Mouse (Mus musculus): ENCODE data around the gene Nrap.
A peak's percentile ranks its signal among the peaks of the same experiment; 100 is the strongest.
"Not testable (repeated sequence)": the region's sequence is repeated elsewhere in the genome, so short reads cannot be mapped to it uniquely, and the experiment has no call there.

Nrap gene

DNA sequence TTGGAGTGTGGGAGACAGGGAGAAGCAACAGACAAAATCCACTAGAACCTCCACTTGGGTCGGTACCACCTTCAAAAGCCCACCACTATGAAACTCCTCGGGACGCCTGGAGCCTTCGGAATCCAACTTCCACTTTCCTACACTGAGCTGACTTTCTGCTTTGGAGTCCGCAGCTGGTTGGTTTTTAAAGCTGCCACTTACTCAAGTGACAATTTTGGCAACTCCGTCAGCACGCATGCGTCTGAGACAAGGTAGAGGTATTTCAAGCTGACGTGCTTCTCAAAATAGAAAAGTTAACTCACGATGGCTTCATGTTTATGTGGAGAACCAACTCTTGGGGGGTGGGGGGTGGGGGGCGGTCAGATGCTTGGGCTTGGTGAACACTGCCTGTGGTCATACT lies at the start of gene Nrap:
Gene Nrap, minus strand, starts transcription at position 159 of the 400 bp plus-strand sequence.
- no peak for DNase-seq (ENCODE audit: low spot score in 2 of 2)

DNA sequence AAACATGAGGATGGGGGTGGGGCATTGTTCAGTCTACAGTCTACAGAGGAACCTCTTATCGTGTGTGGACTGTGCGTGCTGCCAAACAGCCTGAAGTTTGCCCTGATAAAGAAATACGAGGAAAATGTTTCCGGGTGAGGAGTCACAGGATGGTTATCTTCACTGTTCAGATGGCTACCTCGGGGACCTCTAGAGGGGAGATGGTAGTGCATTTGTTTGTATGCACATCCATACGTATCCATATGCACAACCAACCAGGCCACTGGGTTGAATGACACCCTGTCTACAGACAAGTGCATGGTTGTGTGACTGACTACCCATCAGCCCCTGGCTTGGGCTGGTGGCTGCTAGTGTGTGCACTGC lies 49.2 kb upstream of the Nrap start:
- DNase-seq (ENCODE audit: low spot score in 2 of 2), result no peak

DNA sequence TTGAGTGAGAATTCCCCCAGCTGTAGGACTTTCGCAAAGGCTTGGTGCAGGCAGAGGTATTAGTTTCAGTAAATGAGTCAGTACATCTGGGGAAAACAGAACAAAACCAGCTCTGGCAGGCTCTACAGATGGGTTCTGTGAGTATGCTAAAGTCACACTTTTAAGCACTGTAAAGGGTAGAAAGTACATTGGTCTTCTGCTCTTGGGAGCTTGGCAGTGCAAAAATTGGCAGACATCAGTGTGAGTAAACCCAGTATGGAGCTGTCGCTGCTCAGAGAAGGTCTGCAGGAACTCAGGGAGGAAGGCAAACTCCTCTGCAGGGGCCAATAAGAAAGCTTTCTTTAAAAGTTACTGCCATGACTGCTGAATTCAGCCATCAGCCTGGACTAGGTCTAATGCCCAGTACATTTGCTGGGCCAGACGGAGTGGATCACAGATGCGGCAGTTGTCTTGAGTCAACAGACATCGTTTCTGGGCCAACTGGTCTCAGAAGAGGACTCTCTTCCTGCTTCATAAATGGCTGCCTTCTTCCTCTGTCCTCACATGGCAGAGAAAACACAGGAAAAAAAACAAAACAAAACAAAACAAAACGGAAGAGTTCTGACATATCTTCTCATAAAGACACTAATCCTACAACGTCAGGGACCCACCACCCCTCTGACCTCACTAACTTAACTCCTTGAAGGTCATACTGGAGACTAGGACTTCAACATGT lies 48.7 kb upstream of the Nrap start:
- no peak for DNase-seq (ENCODE audit: low spot score in 2 of 2)

GRCm38 (mm10) chr19:56436380-56436779 lies 46.5 kb upstream of the Nrap start:
- no peak for DNase-seq (ENCODE audit: low spot score in 2 of 2)

DNA sequence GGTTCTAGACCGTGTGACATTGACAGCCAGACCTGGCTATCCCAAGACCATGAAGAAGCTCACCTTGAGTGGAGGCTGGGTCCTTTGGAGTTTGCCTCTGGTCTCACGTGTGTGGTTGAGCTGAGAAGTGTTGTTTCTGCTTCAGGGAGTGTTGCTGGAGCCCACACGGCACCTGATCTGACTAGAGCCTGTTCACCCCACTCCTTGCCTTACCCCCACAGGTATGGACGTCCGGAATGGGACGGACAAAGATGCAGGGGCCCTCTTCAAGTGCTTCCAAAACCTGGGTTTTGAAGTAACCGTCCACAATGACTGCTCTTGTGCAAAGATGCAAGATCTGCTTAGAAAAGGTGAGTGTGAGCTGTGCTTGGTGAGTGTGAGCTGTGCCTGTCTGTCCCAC lies 43.7 kb upstream of the Nrap start:
- no peak for DNase-seq (ENCODE audit: low spot score in 2 of 2)

- no peak for DNase-seq (ENCODE audit: low spot score in 2 of 2)
Measured at GRCm38 (mm10) chr19:56432706-56433105, 42.9 kb upstream of the Nrap start.

GRCm38 (mm10) chr19:56430369-56430768 lies 40.5 kb upstream of the Nrap start:
- no peak for DNase-seq (ENCODE audit: low spot score in 2 of 2)

GRCm38 (mm10) chr19:56425492-56425891 lies 35.7 kb upstream of the Nrap start:
- DNase-seq (ENCODE audit: low spot score in 2 of 2), result no peak

DNA sequence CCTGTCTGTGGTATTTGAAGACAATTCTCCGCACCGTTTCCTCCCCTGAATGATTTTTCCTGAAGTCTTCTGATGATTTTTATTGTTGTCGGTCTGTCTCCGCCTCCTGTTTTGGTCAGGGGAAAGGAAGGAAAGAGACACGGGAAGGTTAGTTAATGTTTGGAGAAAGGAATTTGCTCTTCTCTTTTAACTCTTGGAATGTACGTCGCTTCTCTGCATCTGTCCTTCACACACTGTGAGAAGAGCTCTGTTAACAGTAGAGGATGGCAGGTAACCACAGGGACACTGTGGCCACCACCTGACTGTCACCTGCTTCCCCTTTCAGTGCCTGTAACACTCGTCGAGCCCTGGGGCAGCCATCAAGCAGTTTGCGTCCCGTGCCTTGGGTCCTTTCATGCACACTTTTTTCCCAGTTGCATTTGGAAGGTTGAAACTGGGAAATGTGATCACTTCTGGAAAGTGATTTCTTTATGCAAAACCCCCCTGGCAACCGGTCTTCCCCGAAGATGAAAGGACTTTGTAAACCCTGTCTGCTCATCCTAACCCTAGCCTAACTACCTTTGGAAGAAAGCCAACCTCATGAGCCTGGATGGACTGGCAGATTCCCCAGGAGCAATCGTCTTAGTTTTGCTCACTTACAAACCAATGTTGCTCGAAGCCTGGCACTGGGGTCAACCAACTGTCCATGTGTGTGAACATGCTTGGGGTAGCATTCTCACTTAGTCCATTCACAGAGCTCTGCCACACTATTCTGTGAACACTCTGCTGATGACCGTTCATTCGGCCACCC lies 35.0 kb upstream of the Nrap start:
- no peak for DNase-seq (ENCODE audit: low spot score in 2 of 2)

GRCm38 (mm10) chr19:56423370-56423769 lies 33.5 kb upstream of the Nrap start:
- no peak for DNase-seq (ENCODE audit: low spot score in 2 of 2)

DNA sequence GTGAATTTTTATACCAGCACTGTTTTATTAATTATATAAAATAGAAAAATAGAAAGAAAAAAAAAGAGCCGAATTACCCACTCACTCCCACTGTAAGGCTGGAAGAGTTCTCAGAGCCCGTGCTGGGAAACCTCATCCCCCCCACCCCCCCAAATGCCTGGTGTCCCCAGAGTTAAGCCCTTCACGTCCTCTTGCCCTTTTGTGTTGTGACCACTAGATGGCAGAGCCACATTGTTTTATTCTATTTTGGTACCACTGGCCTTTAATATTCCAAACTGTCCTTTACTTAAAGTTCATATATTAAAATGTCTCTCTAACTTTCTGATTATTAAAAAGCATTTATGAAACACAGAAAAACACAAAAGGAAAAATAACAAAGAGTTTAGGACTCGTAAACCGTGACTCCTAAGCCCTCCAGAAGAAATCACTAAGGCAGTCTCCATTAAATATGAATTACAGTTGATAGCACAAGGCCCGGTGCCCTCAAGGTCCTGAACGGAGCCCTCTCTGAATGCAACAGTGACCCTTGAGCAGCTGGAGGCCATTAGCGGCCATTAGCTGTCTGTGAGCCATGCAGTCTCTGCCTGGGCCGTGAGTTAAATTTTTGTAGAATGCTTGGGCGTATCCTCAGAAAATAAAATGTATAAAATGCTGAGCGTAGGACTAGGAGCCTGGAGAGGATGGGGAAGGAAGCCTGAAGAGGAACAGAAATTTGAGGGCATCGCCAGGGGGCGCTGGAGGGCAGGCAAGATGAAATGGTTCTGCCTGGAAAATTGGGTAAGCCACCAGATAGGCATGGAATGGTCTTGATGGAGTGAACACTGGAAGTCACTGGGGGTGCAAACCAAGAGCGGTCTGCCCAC lies 32.9 kb upstream of the Nrap start:
- peak; percentile 19 to 52 for DNase-seq (ENCODE audit: low spot score in 2 of 2)

GRCm38 (mm10) chr19:56420345-56420744 lies 30.5 kb upstream of the Nrap start:
- DNase-seq (ENCODE audit: low spot score in 2 of 2), result no peak

- no peak for DNase-seq (ENCODE audit: low spot score in 2 of 2)
Measured at GRCm38 (mm10) chr19:56419452-56419851, 29.6 kb upstream of the Nrap start.

- no peak for DNase-seq (ENCODE audit: low spot score in 2 of 2)
Measured at GRCm38 (mm10) chr19:56418404-56418803, 28.6 kb upstream of the Nrap start.

DNA sequence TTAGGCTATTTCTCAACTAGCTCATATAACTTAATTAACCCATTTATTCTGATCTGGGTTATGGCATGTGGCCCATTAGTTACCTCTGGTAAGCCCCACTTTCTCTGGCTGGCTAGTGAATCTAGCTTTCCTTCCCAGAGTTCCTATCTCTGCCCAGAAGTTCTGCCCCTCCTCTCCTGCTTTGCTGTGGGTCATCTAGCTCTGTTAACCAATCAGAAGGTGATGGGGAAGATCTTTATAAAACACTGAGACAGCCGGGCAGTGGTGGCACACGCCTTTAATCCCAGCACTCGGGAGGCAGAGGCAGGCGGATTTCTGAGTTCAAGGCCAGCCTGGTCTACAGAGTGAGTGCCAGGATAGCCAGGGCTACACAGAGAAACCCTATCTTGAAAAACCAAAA lies 20.0 kb upstream of the Nrap start:
- not testable (repeated sequence) for DNase-seq (ENCODE audit: low spot score in 2 of 2)

GRCm38 (mm10) chr19:56406581-56406980 lies 16.7 kb upstream of the Nrap start:
- DNase-seq (ENCODE audit: low spot score in 2 of 2), result no peak

- DNase-seq (ENCODE audit: low spot score in 2 of 2), result no peak
Measured at GRCm38 (mm10) chr19:56405824-56406223, 16.0 kb upstream of the Nrap start.

DNA sequence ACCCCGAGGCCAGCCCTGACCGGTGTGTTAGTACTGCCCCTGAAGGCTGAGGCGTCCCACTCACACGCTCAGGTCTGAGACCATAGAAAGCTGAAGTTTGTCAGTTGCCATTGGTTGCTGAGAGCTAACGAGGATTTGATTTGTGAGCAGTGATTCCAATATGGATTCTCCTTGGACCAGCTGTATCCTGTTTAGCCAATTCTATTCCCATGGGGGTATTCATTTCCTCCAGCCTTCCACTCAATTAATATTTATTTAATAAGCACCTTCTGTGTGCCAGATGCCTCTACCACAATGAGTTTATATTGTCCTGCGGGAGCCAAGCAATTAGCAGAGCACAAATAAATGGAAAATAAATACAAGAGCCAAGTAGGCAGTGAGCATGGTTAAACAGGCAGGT lies 12.0 kb upstream of the Nrap start:
- no peak for DNase-seq (ENCODE audit: low spot score in 2 of 2)

GRCm38 (mm10) chr19:56400200-56400599 lies 10.4 kb upstream of the Nrap start:
- DNase-seq (ENCODE audit: low spot score in 2 of 2), result peak; percentile 78 to 82

DNA sequence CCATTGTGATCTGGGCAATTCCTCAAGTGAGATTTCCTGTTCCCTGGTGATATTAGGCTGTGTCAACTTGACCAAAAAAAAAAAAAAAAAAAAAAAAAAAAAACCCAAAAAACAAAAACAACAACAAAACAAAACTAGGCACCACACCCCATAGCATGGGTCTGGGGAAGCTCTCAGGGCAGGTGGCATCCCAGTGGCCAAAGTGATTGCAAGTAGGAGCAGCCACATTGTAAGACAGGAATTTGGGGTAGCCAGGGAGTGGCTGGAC lies 8.6 kb upstream of the Nrap start:
- no peak for DNase-seq (ENCODE audit: low spot score in 2 of 2)

DNA sequence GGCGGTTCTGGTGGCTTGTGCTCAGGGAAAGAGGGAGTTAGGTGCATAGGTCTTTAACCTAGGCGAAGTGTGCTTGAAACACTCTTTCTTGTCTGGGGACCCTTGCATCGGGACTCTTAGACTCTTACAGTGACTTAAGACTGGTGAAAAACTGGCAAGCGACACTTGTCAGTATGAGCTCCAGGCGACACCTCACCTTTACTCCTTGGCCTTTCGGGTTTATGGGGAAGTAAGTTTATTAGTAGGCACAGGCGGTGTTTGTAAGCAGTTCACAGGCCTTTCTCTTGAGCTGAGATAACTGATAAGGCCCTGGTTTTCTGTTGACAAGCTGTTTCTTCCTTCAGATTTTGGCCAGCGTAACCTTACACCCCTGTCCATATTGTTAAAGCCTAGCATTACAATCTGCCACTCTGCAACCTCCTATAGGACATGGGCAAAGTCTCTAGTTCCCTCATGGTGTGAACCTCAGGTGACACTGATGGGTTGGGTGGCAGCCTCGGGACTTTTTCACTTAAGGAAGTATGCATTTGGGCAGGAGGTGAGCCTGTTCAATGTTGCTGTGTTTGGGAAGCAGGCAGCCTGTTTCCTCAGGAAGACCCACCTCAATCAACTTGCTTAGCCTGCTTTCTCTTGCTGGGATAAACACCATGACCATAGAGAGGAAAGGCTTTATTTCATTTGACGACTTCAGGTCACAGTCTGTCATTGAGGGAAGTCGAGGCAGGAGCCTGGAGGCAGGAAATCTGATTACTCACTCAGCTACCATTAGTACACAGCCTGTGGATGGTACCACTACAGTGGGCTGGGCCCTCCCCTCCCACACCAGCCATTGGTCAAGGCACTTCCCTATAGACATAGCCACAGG lies 8.1 kb upstream of the Nrap start:
- no peak for DNase-seq (ENCODE audit: low spot score in 2 of 2)

Measured in natural killer cell, adult 2 months (primary cell).